Mouse (Mus musculus) liver, postnatal 0 days (tissue): Measurements from ENCODE around the gene Dpyd.

ENCODE experiments used
- CTCF ChIP-seq: sonication (generic); IDR thresholded peaks from 2 replicates; pipeline ENCODE4 v1.5.1; 2016; ENCODE audit warnings: antibody characterized with exemption, low read depth
- EP300 ChIP-seq: IDR thresholded peaks from 2 replicates; pipeline ENCODE4 v1.6.1; 2016; ENCODE audit warnings: antibody characterized with exemption, low read depth, mild to moderate bottlenecking

GRCm38 (mm10) chr3:118601689-118602640 is 40.0 kb downstream of the Dpyd start:
- TF ChIP-seq CTCF (no peak), EP300 (no peak)
